Mouse (Mus musculus): ENCODE data around the gene Crlf1. TPM values are rescaled to one million over a fixed set of nuclear protein-coding genes. Genes with fewer than 3 reads are reported as not detected.

Crlf1 gene
- polyA plus RNA-seq, 1 experiment, result 0.70 TPM

DNA sequence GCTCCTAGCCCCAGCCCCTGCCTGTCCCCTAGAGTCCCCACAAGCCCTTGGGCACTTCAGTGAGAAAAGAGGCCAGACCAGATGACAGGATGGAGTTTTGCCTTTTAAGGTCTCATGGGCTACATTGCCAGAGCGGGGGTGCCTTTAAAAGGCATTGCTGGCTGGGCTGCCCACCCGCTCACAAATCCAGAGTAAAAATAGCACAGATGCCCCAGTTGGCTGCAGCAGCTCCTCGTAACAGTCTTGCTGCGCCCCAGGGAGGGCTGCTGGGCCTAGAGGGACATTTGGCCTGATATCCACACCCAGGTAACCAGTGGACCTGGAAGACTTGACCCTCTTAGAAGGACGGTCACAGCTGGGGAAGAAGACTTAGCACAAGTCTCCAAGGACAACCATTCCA is 39.1 kb upstream of the Crlf1 start:
- Histone ChIP-seq H3K27me3 (ENCODE audit: control insufficient read depth, insufficient read depth, low read length) (no peaks in the 10 kb centered on the region), H3K27ac (ENCODE audit: control insufficient read depth, insufficient read depth, low read length) (no peak overlapping the region), H3K4me3 (ENCODE audit: control insufficient read depth, insufficient read depth, low read length) (no peak overlapping the region), H3K36me3 (ENCODE audit: control insufficient read depth, insufficient read depth, low read length) (no peaks in the 10 kb centered on the region), H3K4me1 (replicated peaks; ENCODE audit: control insufficient read depth, insufficient read depth, low read length) (peaks cover 11% of the 10 kb centered on the region)
- no peak for DNase-seq
- WGBS, result 96% methylated on average over 5 of the region's 5 CpGs
- TF ChIP-seq POLR2A (IDR thresholded peaks at IDR 0.05; ENCODE audit: control insufficient read depth, extremely low read depth, insufficient read depth, low read length, poor library complexity) (no peak), CTCF (IDR thresholded peaks at IDR 0.05; ENCODE audit: borderline replicate concordance, control insufficient read depth, extremely low read depth, insufficient read depth, low read length, poor library complexity) (no peak)

DNA sequence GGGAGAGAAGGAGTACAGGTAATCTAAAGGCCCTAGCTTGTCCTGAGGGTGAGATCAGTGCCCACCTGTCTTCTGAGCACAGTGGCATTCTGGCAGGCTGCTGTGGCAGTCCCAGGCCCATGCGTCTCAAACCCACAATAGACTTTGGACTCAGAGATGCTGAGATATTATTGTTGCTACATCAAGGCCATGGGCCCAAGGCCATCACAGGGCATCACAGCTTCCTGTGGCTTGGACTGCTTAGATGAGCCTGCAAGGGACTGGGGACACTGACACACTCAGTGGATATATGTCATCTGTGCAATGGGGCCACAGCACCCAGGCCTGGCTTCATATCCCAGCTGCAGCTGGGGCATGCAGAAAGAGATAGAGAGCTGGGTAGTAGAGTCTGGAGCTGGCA is 36.0 kb upstream of the Crlf1 start:
- H3K4me3 ChIP-seq (ENCODE audit: control insufficient read depth, insufficient read depth, low read length), result no peak overlapping the region
- no peak for TF ChIP-seq CTCF (IDR thresholded peaks at IDR 0.05; ENCODE audit: borderline replicate concordance, control insufficient read depth, extremely low read depth, insufficient read depth, low read length, poor library complexity)
- no peak for TF ChIP-seq POLR2A (IDR thresholded peaks at IDR 0.05; ENCODE audit: control insufficient read depth, extremely low read depth, insufficient read depth, low read length, poor library complexity)
- H3K36me3 ChIP-seq (ENCODE audit: control insufficient read depth, insufficient read depth, low read length), result no peaks in the 10 kb centered on the region
- no peaks in the 10 kb centered on the region for H3K4me1 ChIP-seq (replicated peaks; ENCODE audit: control insufficient read depth, insufficient read depth, low read length)
- no peaks in the 10 kb centered on the region for H3K27me3 ChIP-seq (ENCODE audit: control insufficient read depth, insufficient read depth, low read length)
- WGBS, result 96% methylated on average over 1 of the region's 1 CpGs
- no peak overlapping the region for H3K27ac ChIP-seq (ENCODE audit: control insufficient read depth, insufficient read depth, low read length)
- DNase-seq, result no peak

DNA sequence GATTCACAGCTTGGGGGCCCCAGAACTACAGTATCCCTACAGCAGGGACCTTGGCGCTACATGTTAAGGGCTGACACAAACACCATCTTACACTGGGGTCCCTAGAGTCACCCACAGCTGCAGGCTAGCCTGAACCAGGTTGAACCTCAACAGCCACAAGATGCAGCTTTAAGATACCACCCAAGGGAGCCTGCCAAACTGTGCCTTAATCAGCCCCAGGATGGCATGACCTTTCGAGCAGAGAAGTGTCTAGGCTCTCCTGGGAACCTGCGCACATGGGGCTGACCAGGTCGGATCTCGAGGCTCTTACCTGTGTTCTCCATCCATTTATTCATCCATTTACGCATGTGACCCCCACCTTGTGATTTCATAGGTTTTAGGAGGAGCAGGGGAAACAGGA is 35.1 kb upstream of the Crlf1 start:
- no peaks in the 10 kb centered on the region for H3K36me3 ChIP-seq (ENCODE audit: control insufficient read depth, insufficient read depth, low read length)
- no peak overlapping the region for H3K4me3 ChIP-seq (ENCODE audit: control insufficient read depth, insufficient read depth, low read length)
- TF ChIP-seq CTCF (IDR thresholded peaks at IDR 0.05; ENCODE audit: borderline replicate concordance, control insufficient read depth, extremely low read depth, insufficient read depth, low read length, poor library complexity) (no peak), POLR2A (IDR thresholded peaks at IDR 0.05; ENCODE audit: control insufficient read depth, extremely low read depth, insufficient read depth, low read length, poor library complexity) (no peak)
- H3K27ac ChIP-seq (ENCODE audit: control insufficient read depth, insufficient read depth, low read length), result no peak overlapping the region
- H3K27me3 ChIP-seq (ENCODE audit: control insufficient read depth, insufficient read depth, low read length), result no peaks in the 10 kb centered on the region
- no peak for DNase-seq
- no peaks in the 10 kb centered on the region for H3K4me1 ChIP-seq (replicated peaks; ENCODE audit: control insufficient read depth, insufficient read depth, low read length)
- 86% methylated on average over 6 of the region's 6 CpGs for WGBS

DNA sequence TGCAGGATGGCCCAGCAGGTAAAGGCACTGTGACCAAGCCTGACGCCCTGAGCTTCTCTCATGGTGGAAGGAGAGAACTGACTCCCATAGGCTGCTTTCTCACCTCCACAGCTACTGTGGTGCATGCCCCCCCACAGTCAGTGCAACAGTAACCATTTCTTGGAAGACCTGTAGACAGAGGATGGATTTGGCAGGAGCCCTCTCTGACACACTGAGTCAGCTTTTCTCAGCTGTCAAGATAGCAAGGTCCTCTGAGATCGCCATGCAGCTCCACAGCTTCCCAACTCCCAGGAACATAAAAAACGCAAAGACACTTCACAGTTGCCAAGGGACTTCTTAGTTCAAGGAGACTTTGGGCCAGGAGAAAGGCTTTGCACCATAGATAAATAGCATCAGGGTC is 34.5 kb upstream of the Crlf1 start:
- Histone ChIP-seq H3K36me3 (ENCODE audit: control insufficient read depth, insufficient read depth, low read length) (no peaks in the 10 kb centered on the region), H3K4me3 (ENCODE audit: control insufficient read depth, insufficient read depth, low read length) (no peak overlapping the region), H3K27me3 (ENCODE audit: control insufficient read depth, insufficient read depth, low read length) (no peaks in the 10 kb centered on the region), H3K27ac (ENCODE audit: control insufficient read depth, insufficient read depth, low read length) (no peak overlapping the region), H3K4me1 (replicated peaks; ENCODE audit: control insufficient read depth, insufficient read depth, low read length) (no peaks in the 10 kb centered on the region)
- 98% methylated on average over 3 of the region's 3 CpGs for WGBS
- TF ChIP-seq POLR2A (IDR thresholded peaks at IDR 0.05; ENCODE audit: control insufficient read depth, extremely low read depth, insufficient read depth, low read length, poor library complexity), result no peak
- no peak for DNase-seq

DNA sequence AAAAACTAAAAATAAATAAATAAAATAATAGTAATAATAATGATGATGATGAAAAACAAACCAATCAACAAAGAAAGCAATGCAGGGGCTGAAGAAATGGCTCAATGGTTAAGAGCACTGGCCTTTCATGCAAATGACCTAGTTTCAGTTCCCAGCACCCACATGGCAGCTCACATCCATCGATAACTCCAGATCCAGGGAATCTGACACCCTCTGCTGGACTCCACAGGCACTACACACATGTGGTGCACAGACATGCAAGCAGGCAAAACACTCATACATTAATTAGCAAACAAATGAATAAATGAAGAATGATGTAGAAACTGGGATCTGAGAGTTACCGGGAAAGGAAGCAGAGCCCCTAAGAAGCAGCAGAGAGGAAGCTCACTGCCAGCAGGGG is 33.3 kb upstream of the Crlf1 start:
- Histone ChIP-seq H3K36me3 (ENCODE audit: control insufficient read depth, insufficient read depth, low read length) (no peaks in the 10 kb centered on the region), H3K4me3 (ENCODE audit: control insufficient read depth, insufficient read depth, low read length) (no peak overlapping the region), H3K4me1 (replicated peaks; ENCODE audit: control insufficient read depth, insufficient read depth, low read length) (no peaks in the 10 kb centered on the region), H3K27me3 (ENCODE audit: control insufficient read depth, insufficient read depth, low read length) (no peaks in the 10 kb centered on the region), H3K27ac (ENCODE audit: control insufficient read depth, insufficient read depth, low read length) (no peak overlapping the region)
- 92% methylated on average over 2 of the region's 2 CpGs for WGBS
- no peak for DNase-seq
- no peak for TF ChIP-seq CTCF (IDR thresholded peaks at IDR 0.05; ENCODE audit: borderline replicate concordance, control insufficient read depth, extremely low read depth, insufficient read depth, low read length, poor library complexity)
- TF ChIP-seq POLR2A (IDR thresholded peaks at IDR 0.05; ENCODE audit: control insufficient read depth, extremely low read depth, insufficient read depth, low read length, poor library complexity), result no peak

DNA sequence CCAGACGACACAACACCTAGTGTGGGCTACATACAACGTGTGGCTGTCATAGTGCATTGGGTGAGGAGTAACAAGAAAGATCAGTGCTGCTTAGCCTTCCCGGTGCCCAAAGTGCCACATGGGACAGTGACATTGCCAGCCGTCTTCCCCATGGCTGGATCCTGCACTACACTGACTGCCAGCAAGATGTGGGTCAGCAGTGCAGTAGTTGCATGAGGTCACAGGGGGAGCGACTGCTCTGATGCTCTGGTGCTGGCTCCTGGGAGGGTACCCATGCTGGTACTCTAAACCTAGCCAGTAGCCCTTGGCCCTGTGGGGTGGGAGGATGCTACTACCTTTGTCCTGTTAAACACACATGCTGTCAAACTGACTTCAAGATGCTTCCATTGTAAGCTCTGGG is 32.8 kb upstream of the Crlf1 start:
- H3K4me3 ChIP-seq (ENCODE audit: control insufficient read depth, insufficient read depth, low read length), result no peak overlapping the region
- WGBS, result 85% methylated on average over 5 of the region's 5 CpGs
- H3K27ac ChIP-seq (ENCODE audit: control insufficient read depth, insufficient read depth, low read length), result no peak overlapping the region
- no peaks in the 10 kb centered on the region for H3K36me3 ChIP-seq (ENCODE audit: control insufficient read depth, insufficient read depth, low read length)
- DNase-seq, result no peak
- H3K27me3 ChIP-seq (ENCODE audit: control insufficient read depth, insufficient read depth, low read length), result no peaks in the 10 kb centered on the region
- H3K4me1 ChIP-seq (replicated peaks; ENCODE audit: control insufficient read depth, insufficient read depth, low read length), result no peaks in the 10 kb centered on the region
- TF ChIP-seq CTCF (IDR thresholded peaks at IDR 0.05; ENCODE audit: borderline replicate concordance, control insufficient read depth, extremely low read depth, insufficient read depth, low read length, poor library complexity) (no peak), POLR2A (IDR thresholded peaks at IDR 0.05; ENCODE audit: control insufficient read depth, extremely low read depth, insufficient read depth, low read length, poor library complexity) (no peak)

DNA sequence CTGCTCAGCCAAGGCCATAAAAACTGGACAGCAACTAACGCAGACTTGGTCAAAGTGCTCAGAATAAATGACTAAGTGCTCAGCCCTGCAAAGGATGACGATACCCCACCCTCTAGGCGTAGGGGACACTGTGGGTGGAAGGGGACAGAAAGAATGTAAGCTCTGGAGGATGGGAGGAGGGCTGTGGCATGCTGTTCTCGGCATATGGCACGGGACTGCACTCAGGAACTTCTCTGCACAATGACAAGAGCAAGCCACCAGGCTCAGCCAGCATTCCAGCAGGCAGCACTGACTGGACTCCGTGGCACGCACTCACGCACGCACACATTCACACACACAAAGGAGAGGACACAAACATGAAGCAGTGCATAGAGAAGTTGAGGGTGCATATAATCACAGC is 32.4 kb upstream of the Crlf1 start:
- Histone ChIP-seq H3K4me3 (ENCODE audit: control insufficient read depth, insufficient read depth, low read length) (no peak overlapping the region), H3K4me1 (replicated peaks; ENCODE audit: control insufficient read depth, insufficient read depth, low read length) (no peaks in the 10 kb centered on the region), H3K27me3 (ENCODE audit: control insufficient read depth, insufficient read depth, low read length) (no peaks in the 10 kb centered on the region), H3K27ac (ENCODE audit: control insufficient read depth, insufficient read depth, low read length) (no peak overlapping the region), H3K36me3 (ENCODE audit: control insufficient read depth, insufficient read depth, low read length) (no peaks in the 10 kb centered on the region)
- DNase-seq, result no peak
- 96% methylated on average over 9 of the region's 9 CpGs for WGBS
- TF ChIP-seq POLR2A (IDR thresholded peaks at IDR 0.05; ENCODE audit: control insufficient read depth, extremely low read depth, insufficient read depth, low read length, poor library complexity) (no peak), CTCF (IDR thresholded peaks at IDR 0.05; ENCODE audit: borderline replicate concordance, control insufficient read depth, extremely low read depth, insufficient read depth, low read length, poor library complexity) (no peak)
